Mouse (Mus musculus): ENCODE results near the gene Gm5592.
"Not testable (repeated sequence)": the region's sequence is repeated elsewhere in the genome, so short reads cannot be mapped to it uniquely, and the experiment has no call there.

The Gm5592 gene

GRCm38 (mm10) chr7:41153541-41153940, at the start of gene Gm5592:
TSS of gene Gm5592 (plus strand) at chr7:41153841.
- not testable (repeated sequence) for DNase-seq (ENCODE audit: low spot score)

- DNase-seq (ENCODE audit: low spot score), result not testable (repeated sequence)
Observed at GRCm38 (mm10) chr7:41155806-41156205, 2.2 kb downstream of the Gm5592 start.

- not testable (repeated sequence) for DNase-seq (ENCODE audit: low spot score)
Observed at GRCm38 (mm10) chr7:41157879-41158278, 4.2 kb downstream of the Gm5592 start.

DNA sequence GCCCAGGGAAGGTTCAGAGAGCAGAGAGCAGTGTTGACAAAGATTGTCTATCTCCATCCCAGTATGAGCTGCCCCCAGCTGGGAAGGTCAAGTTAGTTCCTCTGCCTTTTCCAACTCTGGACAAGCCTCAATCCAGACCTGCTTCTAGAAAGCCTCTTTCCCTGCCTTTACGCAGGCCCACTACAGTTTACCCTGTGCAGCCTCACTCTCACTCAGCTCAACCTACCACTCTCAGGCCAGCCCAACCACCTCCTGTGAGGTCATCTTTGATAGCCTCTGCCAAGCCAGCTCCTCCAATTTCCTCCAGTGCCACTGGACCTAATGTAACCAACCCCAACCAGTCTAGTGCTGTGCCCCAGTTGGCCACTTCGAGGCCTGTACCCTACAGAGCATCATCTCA, 4.9 kb downstream of the Gm5592 start:
- DNase-seq (ENCODE audit: low spot score), result not testable (repeated sequence)

DNA sequence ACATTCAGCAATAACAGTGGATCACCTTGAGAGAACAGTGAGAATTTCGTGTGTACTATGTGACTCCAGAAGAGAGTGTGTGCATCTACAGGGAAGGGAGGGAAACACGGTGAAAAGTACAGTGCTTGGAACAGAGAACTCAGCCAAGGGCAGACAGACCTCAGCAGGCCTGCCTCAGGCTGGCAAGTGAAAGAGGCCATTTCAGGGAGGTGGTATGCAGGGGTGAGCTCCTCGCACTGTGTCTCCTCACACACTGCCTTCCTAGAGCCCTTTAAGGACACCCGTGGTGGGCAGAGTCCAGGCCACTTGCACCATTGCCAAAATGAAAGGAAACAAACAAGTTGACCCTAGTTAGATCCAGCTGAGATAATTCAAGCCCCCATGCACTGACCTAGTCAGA, 40.0 kb downstream of the Gm5592 start:
- no peak for DNase-seq (ENCODE audit: low spot score)

Data from ovary, postnatal 10 days (tissue).